Mouse (Mus musculus): Measurements from ENCODE around the gene AI413582.

DNA sequence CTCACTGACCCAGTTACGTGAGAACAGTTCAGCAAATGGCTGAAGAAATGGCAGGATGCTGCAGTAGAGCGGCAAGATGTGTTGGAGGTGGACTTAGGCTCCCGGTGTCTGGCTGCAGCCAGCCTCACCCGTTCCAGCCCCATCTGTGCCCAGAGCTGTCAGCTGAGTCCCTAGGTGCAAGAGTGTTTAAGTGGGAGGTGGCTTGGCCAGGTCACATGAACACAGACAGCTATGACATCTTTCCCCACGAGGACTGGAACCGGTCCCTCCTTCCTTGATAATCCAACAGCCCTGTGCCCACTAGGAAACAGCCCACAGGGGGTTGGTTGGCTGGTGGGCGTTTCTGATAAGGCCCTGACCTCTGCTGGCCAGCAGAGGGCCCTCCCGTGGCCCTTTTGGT lies 37.5 kb downstream of the AI413582 start:
- no peak for TF ChIP-seq POLR2A (IDR thresholded peaks at IDR 0.05; ENCODE audit: insufficient read length, low read depth)
- TF ChIP-seq MYOD1 (IDR thresholded peaks at IDR 0.05; ENCODE audit: control insufficient read depth in 1 of 3, insufficient read length in 2 of 3, low read depth in 2 of 3) = no peak
- TF ChIP-seq REST (IDR thresholded peaks at IDR 0.05; ENCODE audit: insufficient read depth, insufficient read length) = no peak
- TF ChIP-seq MAX (IDR thresholded peaks at IDR 0.05; ENCODE audit: low read depth) = no peak
- TF ChIP-seq USF1 (IDR thresholded peaks at IDR 0.05; ENCODE audit: low read depth) = no peak
- TF ChIP-seq SRF (IDR thresholded peaks at IDR 0.05; ENCODE audit: control insufficient read depth, insufficient read length, low read depth) = no peak
